Mouse (Mus musculus): ENCODE measurements around the gene Dnaaf5.

- no peak for TF ChIP-seq CTCF (IDR thresholded peaks at IDR 0.05; ENCODE audit: borderline replicate concordance, extremely low read depth, insufficient read depth, insufficient read length)
- TF ChIP-seq POLR2A (IDR thresholded peaks at IDR 0.05; ENCODE audit: borderline replicate concordance, extremely low read depth, insufficient read depth, insufficient read length, poor library complexity, severe bottlenecking), result no peak
Observed at GRCm38 (mm10) chr5:139209685-139210026, 59.6 kb downstream of the Dnaaf5 start.
